Mouse (Mus musculus) hindbrain, postnatal 0 days (tissue): Measurements from ENCODE around the gene Ttf1. TPM values are rescaled to one million over a fixed set of nuclear protein-coding genes. Genes with fewer than 3 reads are reported as not detected.

Experiments used
- ATAC-seq: fragments of 200-750 bp; cut with Nextera tagmentation; 2 replicates; pipeline ENCODE4 v1.8.0; 2017; ENCODE audit warnings: mild to moderate bottlenecking, moderate TSS enrichment, moderate library complexity
- DNase-seq: peaks from one replicate; pipeline ENCODE4 v3.0.0-alpha.2; 2015; ENCODE audit warnings: low spot score
- H3K27ac ChIP-seq: fragments of 300-500 bp; sonication (generic); 2 replicates; pipeline ENCODE4 v1.5.1; 2014; ENCODE audit warnings: mild to moderate bottlenecking
- H3K27me3 ChIP-seq: fragments of 300-500 bp; sonication (generic); 2 replicates; pipeline ENCODE4 v1.6.1; 2014; ENCODE audit warnings: low read length, mixed read lengths; ENCODE audit not compliant: insufficient read depth
- H3K36me3 ChIP-seq: fragments of 300-500 bp; sonication (generic); 2 replicates; pipeline ENCODE4 v1.6.1; 2014; ENCODE audit warnings: low read length, mixed read lengths; ENCODE audit not compliant: insufficient read depth
- H3K4me1 ChIP-seq: fragments of 300-500 bp; sonication (generic); 2 replicates; pipeline ENCODE4 v1.6.1; 2014; ENCODE audit warnings: antibody characterized with exemption, low read length, mixed read lengths; ENCODE audit not compliant: insufficient read depth
- H3K4me2 ChIP-seq: fragments of 300-500 bp; sonication (generic); 2 replicates; pipeline ENCODE4 v1.6.1; 2014; ENCODE audit warnings: low read depth, mild to moderate bottlenecking, low read length, moderate library complexity, mixed read lengths
- H3K4me3 ChIP-seq: fragments of 300-500 bp; sonication (generic); 2 replicates; pipeline ENCODE4 v1.5.1; 2014; ENCODE audit warnings: low read length
- H3K9ac ChIP-seq: fragments of 300-500 bp; sonication (generic); replicated peaks from 2 replicates; pipeline ENCODE4 v1.6.1; 2014; ENCODE audit warnings: mild to moderate bottlenecking, low read length, moderate library complexity, mixed read lengths
- H3K9me3 ChIP-seq: fragments of 300-500 bp; sonication (generic); 2 replicates; pipeline ENCODE4 v1.6.1; 2016; ENCODE audit warnings: low read length, mixed read lengths
- CTCF ChIP-seq: IDR thresholded peaks from 2 replicates; pipeline ENCODE4 v1.5.1; 2016; ENCODE audit warnings: antibody characterized with exemption, control low read depth, low read depth
- WGBS: fragments of 180-500 bp; shearing (Covaris S2); extraction: QIAGEN DNeasy Blood & Tissue Kit; methylation state at CpG from one replicate; pipeline ENCODE4 v1.1.7; 2014; 5-methylcytosine and 5-hydroxymethylcytosine counted together
- polyA plus RNA-seq: library from polyadenylated mRNA; unstranded; fragments of >200 nt; fragmentation: Nextera tagmentation; extraction: Ambion mirVana; gene quantifications from 2 replicates; pipeline ENCODE4 v1.2.1, GENCODE M21; 2015
- total RNA-seq: library from RNA; depleted of rRNA; stranded (reverse); fragments of >200 nt; gene quantifications from 2 replicates; pipeline ENCODE4 v1.2.3, GENCODE M21; 2014

Gene Ttf1
- total and polyA plus RNA-seq, 2 experiments from 2014 or later, result 3.3 to 3.9 TPM

- 3% methylated on average over 20 of the region's 20 CpGs for WGBS
- DNase-seq, result peak; percentile 85
- H3K4me1 ChIP-seq, result no peaks in the 10 kb centered on the region
- no peaks in the 10 kb centered on the region for H3K36me3 ChIP-seq
- H3K9ac ChIP-seq, result no peak overlapping the region
- peaks cover 14% of the 10 kb centered on the region; the same call in 1 of the 2 replicates for H3K27me3 ChIP-seq
- peak overlapping the region; percentile 88 for H3K4me2 ChIP-seq
- H3K4me3 ChIP-seq, result peak overlapping the region; percentile 51; the same call in 1 of the 2 replicates
- TF ChIP-seq CTCF, result peak; percentile 81
- peak; percentile 48 for ATAC-seq
- H3K9me3 ChIP-seq, result no peaks in the 10 kb centered on the region
- H3K27ac ChIP-seq, result no peak overlapping the region
Measured at GRCm38 (mm10) chr2:29053802-29054544, 6.1 kb upstream of the Ttf1 start.

DNA sequence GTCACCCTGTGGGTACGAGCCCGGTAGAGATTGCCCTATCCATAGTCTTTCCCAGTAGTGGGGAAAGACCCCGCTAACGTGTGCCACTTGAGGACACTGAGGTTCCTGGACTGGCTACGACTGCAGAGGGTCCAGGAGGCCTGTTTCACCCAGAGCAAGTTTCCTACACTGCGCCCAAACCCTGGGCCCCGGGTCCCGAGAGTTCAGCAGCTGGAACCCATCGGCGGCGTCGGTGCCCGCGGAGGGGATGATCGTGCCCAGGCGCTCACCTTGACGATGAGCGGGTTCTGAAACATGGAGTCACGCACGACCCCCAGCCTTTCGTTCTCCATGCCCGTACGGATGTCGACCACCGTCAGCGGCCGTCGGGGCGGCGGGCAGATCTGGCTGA, 5.5 kb upstream of the Ttf1 start:
- peak overlapping the region; percentile 49; the same call in 1 of the 2 replicates for H3K9ac ChIP-seq

DNA sequence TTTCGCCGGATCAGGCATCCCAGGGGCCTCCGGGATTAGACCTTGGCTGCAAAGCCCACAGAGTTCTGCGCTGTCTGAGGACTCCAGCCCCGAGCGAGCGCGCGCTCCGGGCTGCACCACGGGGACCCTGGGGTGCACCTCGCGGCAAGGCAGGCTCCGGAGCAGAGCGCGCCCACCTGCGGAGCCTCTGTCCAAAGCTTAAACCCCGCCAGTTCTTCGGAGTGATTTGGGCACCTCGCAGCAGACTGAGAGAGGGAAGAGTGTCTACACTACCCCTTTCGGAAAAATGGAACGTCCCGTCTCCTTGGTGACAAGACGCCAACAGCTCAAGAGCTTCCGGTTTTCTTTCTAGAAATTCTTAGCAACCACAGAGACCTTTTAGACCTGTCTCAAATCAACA, 5.1 kb upstream of the Ttf1 start, which contains the start of gene Cfap77:
Gene Cfap77 (minus strand): TSS at position 76 of the 400 bp plus-strand sequence.
- WGBS, result under 1% methylated on average over 25 of the region's 25 CpGs
- Histone ChIP-seq H3K4me3 (peak within 1 kb of the TSS; percentile 51), H3K36me3 (no peaks in the 10 kb centered on the region), H3K27ac (no peak within 1 kb of the TSS), H3K4me2 (peak within 1 kb of the TSS; percentile 88), H3K9me3 (no peaks in the 10 kb centered on the region), H3K9ac (peak within 1 kb of the TSS; percentile 49; the same call in 1 of the 2 replicates), H3K27me3 (peaks cover 14% of the 10 kb centered on the region; the same call in 1 of the 2 replicates), H3K4me1 (no peaks in the 10 kb centered on the region)
- no peak for TF ChIP-seq CTCF
- DNase-seq, result peak; percentile 87
- peak; percentile 48 for ATAC-seq

More for the DNA sequence above, 5.5 kb upstream of the Ttf1 start:
- Histone ChIP-seq H3K27me3 (peaks cover 14% of the 10 kb centered on the region; the same call in 1 of the 2 replicates), H3K36me3 (no peaks in the 10 kb centered on the region), H3K4me1 (no peaks in the 10 kb centered on the region), H3K27ac (no peak overlapping the region), H3K4me2 (peak overlapping the region; percentile 88), H3K9me3 (no peaks in the 10 kb centered on the region), H3K4me3 (peak overlapping the region; percentile 51)
- WGBS, result 2% methylated on average over 30 of the region's 30 CpGs
- no peak for TF ChIP-seq CTCF
- ATAC-seq, result no peak
- DNase-seq, result no peak

DNA sequence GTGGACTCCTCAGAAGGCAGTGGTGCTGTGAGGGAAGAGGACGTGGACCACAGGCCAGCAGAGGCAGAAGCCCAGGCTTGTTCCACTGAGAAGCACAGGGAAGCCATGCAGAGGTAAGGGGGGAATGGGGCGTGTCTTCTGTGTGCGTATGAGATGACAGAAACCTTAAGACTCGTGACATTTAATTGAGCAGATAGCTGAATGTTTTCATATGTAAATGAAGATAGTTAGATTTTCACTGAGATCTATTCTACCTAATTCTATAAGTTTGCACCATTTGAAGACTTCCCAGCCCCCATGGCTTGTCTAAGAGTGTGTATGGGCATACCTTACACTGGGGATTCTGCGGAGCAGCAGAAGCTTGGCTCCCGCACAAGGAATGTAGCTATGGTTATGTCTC, 5.7 kb downstream of the Ttf1 start:
- 84% methylated on average over 6 of the region's 6 CpGs for WGBS
- H3K27ac ChIP-seq, result no peak overlapping the region
- H3K36me3 ChIP-seq, result peaks cover 8% of the 10 kb centered on the region

DNA sequence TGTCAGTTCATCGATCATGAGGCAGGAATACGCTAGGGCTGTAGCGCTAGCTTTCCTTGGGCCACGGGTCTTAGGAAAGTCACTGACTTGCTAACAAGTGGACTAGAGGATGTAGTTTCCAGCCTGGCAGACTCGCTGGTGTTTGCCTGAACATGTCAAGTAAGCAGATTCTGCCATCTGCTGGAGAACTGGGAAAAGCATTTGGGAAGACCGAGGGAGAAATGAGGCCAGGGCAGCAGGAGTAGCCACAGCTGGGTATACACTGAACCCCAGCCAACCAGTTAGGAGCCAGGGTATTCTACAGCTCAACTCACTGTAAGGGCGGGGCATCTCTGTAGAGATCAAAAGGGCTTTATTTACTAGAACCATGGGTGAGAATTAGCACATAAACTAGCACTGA, 6.3 kb downstream of the Ttf1 start:
- ATAC-seq, result 0 out of 2 replicates have a peak, but pooled peaks have one; percentile 27

More for the DNA sequence above, 5.7 kb downstream of the Ttf1 start:
- no peak overlapping the region for H3K4me3 ChIP-seq
- no peaks in the 10 kb centered on the region for H3K27me3 ChIP-seq
- H3K4me1 ChIP-seq, result peaks cover 6% of the 10 kb centered on the region; the same call in 1 of the 2 replicates
- H3K4me2 ChIP-seq, result no peak overlapping the region
- H3K9me3 ChIP-seq, result no peaks in the 10 kb centered on the region
- TF ChIP-seq CTCF, result no peak
- H3K9ac ChIP-seq, result no peak overlapping the region
- no peak for ATAC-seq
- no peak for DNase-seq

GRCm38 (mm10) chr2:29074676-29075075, 14.6 kb downstream of the Ttf1 start:
- no peak overlapping the region for H3K4me2 ChIP-seq
- WGBS, result 94% methylated on average over 7 of the region's 7 CpGs
- H3K9me3 ChIP-seq, result no peaks in the 10 kb centered on the region
- H3K9ac ChIP-seq, result no peak overlapping the region
- no peak overlapping the region for H3K4me3 ChIP-seq
- DNase-seq, result no peak
- H3K27me3 ChIP-seq, result no peaks in the 10 kb centered on the region
- TF ChIP-seq CTCF, result no peak
- H3K4me1 ChIP-seq, result no peaks in the 10 kb centered on the region
- no peak for ATAC-seq
- peaks cover 66% of the 10 kb centered on the region for H3K36me3 ChIP-seq
- no peak overlapping the region for H3K27ac ChIP-seq

More for the DNA sequence above, 6.3 kb downstream of the Ttf1 start:
- Histone ChIP-seq H3K4me2 (no peak overlapping the region), H3K27ac (no peak overlapping the region), H3K27me3 (no peaks in the 10 kb centered on the region), H3K4me3 (no peak overlapping the region), H3K9ac (no peak overlapping the region), H3K9me3 (no peaks in the 10 kb centered on the region), H3K36me3 (peaks cover 15% of the 10 kb centered on the region), H3K4me1 (0 out of 2 replicates have a peak, but pooled peaks cover under 1% of the 10 kb centered on the region)
- WGBS, result 43% methylated on average over 7 of the region's 7 CpGs
- peak; percentile 86 for DNase-seq
- peak; percentile 85 for TF ChIP-seq CTCF
